Mouse (Mus musculus): ENCODE results near the gene Aire.

Aire gene

DNA sequence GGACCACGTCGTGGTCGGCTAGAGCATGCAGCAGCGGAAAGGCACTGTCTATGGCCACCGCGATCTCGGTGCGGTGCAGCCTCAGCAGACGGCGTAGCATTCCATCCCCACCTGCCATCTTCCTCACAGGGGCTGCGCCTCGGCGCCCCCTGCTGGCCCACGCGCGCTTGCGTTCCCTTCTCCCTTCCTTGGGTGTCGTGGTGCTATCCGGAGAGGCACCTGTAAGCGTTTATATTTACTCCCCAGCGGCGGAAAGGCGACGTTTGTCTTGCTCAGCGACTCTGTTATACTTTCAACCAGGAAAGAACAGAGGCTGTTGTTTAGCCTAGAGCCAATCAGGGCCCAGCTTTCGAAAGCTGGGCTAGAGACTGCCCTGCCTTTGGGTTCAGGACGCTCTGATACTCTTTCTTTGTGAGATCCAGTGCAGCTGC, at the start of gene Aire:
TSS of gene Aire (minus strand) at position 205 of the 431 bp plus-strand sequence.
- peak; percentile 55 to 71 for DNase-seq (ENCODE audit: low spot score in 2 of 2)

DNA sequence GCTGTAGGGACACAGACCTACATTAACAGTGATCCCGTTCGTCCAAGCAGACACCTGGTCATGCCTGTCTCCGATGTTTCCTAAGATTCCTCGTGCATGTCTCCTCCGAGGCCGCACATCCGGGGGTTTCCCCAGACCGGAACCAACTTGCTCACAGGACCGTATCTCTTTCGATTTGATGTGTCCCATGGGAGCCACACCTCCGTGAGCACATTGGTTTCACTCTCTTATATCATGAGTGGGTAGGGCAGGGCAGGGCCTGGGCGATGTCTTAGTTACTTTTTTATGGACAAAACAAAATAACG, 49.3 kb upstream of the Aire start:
- no peak for DNase-seq (ENCODE audit: low spot score in 2 of 2)

DNA sequence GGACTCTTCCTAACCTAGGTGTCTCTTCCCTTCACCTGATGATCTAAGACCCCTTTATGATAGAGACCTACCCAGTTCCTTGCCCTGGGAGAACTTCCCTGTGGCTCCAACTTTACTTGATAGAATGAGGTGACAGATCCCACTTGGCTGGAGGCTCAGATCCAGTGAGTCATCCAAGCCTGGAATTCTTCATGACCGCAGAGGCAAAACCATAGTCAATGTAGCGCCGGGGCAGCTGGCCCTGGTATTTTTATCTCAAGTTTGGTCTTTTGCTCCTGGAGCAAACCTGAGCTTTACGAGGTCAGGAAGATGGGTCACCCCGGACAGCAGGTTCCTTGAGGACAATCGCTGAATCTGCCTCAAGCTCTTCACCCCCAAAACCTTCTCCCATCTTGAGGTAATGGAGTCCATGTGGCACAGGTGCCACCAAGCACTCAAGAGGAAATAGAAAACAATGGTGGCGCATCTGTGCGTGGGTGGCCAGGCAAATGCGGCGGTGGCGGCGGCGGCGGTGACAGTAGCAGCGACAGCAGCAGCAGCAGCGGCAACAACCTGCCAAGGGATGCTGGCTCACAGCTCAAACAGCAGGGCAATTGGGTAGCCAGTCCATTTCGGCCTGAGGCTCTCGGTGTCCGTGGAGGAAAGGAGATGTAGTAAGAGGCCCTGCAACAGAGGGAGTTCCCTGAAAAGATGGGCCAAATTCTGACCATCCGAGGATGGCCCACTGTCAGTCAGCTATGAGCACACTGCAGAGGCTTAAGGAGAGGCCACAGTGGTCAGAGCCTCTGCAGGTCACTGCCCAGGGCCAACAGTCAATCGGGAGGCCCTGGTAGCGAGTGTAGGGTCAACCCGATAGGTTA, 48.7 kb upstream of the Aire start:
- no peak for DNase-seq (ENCODE audit: low spot score in 2 of 2)

DNA sequence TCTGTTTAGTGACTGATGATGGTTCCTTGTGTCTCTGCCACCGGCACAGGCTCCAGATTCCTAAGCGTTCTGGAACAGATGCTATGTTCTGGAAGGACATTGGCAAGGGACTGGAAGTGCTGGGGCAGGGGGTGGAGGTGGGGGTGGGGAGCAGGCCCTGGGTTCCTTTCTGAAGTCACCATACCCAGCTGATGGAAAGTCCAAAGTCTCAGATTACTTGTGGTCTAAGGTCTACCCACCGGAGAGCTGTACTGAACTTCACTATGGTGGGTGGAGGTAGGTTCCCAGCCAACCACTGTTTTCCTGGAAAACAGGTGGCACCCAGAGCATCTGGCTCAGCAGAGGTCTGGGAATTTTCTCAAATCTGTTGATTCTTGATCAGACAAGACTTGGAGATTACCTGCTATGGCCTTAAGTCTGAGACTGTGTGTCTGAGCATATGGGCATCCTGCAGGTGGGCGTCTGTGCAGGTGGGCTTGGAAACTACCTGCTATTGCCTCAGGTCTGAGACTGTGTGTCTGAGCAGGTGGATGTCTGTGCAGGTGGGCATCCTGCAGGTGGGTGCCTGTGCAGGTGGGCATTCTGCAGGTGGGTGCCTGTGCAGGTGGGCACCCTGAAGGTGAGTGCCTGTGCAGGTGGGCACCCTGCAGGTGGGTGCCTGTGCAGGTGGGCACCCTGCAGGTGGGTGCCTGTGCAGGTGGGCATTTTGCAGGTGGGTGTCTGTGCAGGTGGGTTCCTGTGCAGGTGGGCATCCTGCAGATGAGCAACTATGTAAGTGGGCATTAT, 47.5 kb upstream of the Aire start:
- no peak for DNase-seq (ENCODE audit: low spot score in 2 of 2)

DNA sequence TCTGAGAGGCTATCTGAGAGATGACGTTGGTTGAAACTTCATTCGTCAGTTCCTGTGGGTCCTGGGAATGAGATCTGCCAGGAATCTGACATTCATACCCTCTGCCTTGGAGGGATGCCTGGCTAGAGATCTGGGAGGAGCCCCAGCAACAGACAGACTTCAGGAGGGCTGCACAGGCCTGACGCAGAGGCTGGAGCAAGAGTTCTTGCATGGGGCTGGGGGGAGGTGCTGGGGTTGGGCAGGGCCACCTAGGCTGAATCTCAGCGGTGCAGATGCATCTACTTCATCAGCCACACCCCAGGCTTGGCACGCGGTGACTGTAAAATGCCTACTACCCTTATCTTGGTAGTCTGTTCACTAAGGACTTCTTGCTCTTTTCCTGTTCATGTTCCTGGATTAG, 46.8 kb upstream of the Aire start:
- no peak for DNase-seq (ENCODE audit: low spot score in 2 of 2)

DNA sequence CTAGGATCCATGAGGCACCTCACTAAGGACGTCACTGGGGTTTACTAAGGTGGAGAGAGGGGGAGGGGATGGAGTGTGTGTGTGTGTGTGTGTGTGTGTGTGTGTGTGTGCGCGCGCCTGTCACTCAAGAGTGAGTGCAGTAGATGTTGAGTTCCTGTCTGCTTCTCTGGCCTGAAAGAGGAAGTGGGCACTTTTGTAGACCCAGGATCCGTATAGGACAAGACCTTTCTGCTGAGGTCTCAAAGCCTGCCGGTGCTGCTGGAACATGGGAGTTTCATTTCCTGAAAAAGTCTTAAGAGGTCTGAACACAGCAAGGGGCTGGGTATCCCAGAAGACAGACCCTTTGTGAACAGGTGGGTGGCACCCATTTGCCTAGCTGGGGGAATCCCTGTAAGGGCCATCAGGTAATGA, 43.7 kb upstream of the Aire start:
- peak; percentile 29 to 55 for DNase-seq (ENCODE audit: low spot score in 2 of 2)

DNA sequence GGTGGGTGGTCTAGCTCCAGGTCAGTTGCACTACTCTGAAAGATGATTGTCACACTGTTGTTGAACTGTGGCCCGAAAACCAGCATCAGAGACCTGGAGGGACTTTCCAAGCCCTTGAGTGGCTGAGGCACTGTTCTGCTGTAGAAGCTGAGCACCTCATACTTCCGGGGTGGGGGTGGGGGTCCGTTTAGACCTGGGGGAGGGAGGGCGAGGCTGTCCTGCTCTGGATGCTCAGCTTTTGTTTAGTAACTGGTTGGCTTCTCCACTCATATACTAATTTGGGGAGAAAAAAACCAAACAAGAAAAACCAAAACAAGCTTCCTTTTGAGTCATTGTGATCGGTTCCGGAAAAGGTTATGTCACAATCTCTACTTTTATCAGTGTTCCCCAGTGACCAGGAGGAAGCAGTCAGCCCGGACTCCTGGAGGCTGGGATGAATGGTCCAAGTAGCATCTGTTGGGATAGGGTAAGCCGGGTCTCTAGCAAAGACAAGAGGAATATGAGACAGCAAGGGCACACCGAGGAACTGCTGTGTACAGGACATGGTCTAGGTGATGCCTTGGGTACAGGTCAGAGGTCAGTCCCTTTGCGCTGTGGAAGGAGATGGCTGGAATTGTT, 43.1 kb upstream of the Aire start:
- no peak for DNase-seq (ENCODE audit: low spot score in 2 of 2)

DNA sequence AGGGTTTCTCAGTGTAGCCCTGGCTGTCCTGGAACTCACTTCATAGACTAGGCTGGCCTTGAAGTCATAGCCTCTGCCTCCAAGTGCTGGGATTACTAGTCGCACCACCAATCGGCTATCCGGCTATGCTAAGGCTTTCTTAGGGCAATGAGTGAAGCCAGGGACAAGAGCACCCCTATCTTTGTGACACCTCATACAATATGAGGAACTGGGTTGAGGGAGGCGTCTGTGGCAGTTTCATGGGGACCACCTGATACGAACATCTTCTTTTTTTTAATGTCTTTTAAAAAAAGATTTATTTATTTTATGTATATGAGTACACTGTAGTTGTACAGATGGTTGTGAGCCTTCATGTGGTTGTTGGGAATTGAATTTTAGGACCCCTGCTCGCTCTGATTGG, 42.3 kb upstream of the Aire start:
- no peak for DNase-seq (ENCODE audit: low spot score in 2 of 2)

DNA sequence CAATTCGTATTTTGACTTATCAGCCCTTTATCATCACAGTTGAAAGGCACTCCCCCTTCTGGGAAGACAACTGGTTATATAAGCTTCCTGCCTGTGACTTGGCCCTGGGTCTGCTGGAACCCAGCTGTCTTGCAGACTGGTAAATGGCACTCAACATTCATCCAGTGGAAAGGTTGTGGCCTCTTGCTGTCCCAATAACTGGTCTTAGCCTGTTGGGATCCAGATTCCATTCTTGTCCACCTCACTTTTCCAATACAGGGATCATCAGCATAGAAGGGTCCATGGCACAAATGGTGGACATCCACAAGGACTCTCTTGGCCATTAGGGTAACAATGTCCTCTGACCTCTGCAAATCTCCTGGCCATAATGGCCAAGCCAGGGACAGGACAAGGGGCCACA, 40.7 kb upstream of the Aire start:
- DNase-seq (ENCODE audit: low spot score in 2 of 2): no peak

DNA sequence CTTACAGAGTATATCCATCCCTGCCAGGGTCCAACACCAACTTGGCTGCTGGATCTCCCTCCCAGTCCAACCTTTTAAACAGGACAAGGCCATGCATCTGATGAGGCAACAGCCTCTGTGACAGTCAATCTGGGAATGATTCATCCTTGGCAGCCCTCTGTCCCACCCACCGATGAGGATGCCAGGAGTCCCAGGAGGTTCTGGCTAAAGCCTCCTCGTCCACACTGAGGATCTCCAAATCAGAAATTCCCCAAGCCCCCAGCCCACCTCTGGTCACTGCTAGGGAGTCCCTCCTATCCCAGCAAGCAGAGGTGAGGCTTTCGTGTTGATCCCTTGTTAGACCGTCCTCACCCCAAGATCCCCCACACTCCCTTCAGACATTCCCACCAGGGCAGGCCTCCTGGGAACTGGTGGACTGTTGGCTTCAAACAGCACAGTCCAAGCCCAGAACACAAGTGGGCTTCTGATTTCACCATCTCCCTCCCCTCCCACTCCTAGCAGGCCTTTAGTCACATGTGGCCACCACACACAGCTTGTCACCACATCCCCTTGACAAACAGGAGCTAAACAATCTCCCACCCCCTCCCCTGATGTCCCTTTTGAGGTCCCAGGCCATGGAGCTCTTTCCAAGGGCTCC, 36.7 kb upstream of the Aire start:
- DNase-seq (ENCODE audit: low spot score in 2 of 2): no peak

DNA sequence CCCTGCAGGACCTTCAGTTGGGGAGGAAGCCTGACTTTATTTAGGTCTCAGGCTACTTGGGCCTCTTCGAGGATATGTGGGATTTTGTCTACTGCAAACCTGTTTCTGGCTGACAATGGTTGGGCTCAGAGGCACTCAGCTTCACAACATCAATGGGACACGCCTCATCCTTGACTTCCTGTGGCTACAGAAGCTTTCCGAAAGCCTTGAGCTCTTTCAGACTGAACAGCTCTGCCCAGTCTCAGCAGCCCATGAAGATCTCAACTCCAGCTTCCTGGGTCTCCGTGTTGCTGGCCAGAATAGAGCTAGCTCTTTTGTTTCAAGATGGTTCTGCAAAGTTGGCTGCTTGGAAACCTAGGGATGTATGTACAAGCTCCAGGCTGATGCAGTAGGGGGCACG, 34.9 kb upstream of the Aire start:
- no peak for DNase-seq (ENCODE audit: low spot score in 2 of 2)

DNA sequence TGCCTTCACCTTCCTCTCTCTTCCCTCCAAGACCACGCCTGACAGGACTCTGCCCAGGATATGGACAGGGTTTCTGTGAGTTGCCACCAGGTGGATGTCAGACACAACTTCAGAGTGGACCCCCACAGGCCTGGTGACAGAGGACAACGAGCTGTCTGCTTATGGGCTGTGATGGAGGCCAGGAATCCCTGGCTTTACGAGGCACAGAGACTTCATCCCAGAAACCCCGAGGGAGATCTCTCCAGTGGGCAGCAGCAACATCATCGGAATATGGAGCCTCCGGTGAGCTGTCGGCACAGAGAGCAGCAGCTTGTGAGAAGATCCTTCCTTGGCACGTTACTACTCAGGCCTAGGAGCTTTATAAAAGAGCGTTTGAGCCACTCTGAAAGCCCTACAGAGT, 34.5 kb upstream of the Aire start:
- DNase-seq (ENCODE audit: low spot score in 2 of 2): no peak

DNA sequence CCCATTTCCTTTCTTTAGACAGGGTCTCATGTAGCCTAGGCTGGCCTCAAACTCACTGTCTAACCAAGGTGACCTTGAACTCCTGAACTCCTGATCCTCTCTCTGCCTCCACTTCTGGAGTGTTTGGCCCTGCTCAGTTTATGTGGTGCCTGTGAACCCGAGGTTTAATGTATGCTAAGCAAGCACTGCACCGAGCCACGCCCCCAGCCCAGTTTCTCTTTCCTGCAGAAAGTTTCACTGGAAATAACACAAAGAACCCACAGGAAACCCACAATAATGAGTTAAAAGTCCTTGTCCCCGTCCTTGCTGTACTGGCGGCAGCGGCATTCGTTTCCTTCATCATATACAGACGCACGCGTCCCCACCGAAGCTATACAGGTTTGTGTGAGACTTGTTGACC, 31.6 kb upstream of the Aire start:
- no peak for DNase-seq (ENCODE audit: low spot score in 2 of 2)

DNA sequence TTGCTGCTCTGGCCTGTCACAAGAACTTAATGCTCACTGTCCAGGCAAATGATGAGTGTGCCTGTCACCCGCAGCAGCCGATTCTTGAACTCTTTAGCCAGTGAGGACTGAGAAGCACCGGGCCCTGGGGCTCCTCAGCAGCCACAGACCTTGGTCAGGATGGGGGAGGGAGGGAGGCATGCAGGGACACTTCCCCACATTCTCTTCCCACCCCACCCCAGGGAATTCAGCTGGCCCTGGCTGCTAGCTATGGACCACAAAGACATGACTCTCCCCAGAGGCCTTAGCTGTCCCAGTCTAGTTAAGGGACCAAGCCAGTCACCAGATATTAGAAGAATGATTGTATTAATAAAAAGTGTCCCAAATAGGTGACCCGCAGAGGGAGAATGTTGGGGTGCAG, 30.7 kb upstream of the Aire start:
- no peak for DNase-seq (ENCODE audit: low spot score in 2 of 2)

DNA sequence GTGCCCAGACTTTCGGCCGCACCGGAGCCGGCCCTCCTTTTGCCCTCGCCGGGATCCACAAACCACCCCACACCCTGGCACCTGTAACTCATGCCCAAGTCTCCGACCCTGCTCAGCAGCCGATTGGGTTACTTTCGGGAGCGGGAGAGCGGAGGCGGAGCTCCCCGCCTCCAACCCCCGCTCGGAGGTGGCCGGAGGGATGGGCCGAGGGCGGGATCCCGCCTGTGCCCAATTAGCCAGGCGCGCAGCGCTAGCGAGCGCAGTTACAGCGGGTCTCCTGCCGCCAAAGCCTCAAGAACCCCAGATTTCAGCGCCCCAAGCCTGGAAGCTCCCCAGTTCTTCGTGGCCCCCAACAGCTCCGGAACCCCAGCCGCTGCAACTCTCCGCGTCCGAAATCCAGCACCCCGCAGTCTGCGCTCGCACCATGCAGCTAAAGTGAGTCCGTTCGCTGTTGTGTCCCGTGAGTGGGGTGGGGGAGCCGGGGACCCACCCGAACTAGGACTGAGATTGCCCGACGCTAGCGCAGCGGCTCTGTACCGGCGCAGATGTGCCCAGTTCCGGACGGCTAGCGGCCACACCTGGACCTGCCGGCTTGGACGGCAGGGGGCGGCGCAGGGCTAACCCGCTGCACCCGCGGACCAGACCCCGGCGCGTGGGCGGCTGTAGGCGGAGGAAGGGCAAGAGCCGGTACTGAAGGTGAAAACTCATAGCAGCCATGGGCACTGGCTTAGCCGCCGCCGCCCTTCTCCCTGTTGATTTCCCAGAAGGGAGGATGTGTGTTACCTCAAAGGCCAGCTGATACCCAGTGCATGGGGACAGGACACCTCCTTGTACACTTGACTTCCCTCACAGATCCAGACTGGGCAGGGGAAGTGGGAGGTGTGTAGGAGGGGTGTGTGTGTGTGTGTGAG, 25.9 kb upstream of the Aire start, which contains the start of gene Icosl:
TSS of gene Icosl (plus strand) at position 202 of the 911 bp plus-strand sequence.
- DNase-seq (ENCODE audit: low spot score in 2 of 2): peak; percentile 51 to 65

DNA sequence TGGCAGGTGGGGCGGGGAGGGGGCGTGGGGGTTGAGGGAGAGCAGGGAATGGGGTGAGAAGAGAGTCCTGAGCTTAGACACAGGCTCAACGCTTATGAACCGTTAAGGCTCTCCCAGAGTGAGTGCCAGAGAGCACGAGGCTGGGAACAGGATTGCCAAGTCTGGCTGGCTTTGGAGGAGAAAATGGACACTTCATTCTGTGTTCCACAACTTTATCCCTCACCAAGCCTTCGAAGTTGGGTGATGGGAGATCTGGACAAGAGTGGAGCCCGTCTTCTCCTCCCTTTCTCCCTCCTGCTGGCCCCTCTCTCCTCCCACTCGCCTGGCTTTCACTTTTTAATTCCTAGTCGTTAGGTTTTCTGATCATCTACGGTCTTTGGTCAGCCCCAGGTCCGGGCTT, 25.1 kb upstream of the Aire start:
- DNase-seq (ENCODE audit: low spot score in 2 of 2): no peak

DNA sequence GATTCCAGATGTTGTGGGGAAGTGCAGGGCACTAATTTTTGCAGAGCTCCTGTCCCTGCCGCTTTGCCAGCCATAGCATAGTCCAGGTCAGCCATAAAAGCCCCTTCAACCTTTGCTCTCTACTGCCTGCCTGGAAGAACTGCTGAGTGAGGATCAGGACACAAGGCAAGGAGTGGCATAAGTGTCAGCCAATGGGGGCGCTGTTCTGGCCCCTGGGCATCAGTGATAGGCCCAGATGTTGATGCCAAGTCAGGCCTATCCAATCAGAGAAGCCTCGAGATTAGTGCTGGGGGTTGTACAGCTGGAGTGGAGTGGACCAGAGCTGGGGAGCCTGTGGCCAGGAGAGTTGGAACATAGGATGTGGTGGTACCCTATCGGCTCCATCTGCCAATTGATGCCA, 23.8 kb upstream of the Aire start:
- peak; percentile 27 to 41 for DNase-seq (ENCODE audit: low spot score in 2 of 2)

DNA sequence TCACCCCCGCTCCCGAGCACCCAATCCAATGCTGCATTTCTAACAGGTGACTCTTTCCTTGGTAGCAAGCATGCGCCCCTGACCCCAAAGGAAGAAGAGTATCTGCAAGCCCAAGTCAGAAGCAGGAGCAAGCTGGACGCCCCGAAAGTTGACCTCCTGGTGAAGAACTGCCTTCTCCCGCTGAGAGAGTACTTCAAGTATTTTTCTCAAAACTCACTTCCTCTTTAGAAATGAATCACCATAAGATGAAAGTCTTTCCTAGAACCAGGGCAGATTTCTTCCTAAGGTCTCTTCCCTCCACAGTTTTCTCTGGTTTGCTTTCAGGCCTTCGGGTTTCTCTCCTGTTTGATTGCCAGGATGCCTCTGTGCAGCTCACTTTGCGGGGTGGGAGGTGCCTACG, 19.7 kb upstream of the Aire start:
- no peak for DNase-seq (ENCODE audit: low spot score in 2 of 2)

DNA sequence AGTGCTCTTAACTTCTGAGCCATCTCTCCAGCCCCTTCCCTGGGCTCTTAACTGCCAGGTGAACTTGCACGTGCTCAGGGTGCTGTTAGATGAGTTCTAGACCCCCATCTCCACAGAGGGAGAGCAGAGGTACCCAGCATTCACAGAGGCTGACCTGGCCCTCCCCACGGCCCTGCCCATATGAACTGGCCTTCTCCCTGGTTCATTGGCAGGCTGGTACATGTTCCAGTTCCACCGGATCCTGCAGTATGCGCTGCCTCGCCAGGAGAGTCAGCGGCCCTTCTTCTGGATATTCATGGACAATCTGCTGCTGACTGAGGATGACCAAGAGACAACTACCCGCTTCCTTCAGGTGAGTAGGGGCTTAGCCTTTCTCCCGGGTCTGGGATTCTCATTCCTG, 13.6 kb upstream of the Aire start:
- no peak for DNase-seq (ENCODE audit: low spot score in 2 of 2)

DNA sequence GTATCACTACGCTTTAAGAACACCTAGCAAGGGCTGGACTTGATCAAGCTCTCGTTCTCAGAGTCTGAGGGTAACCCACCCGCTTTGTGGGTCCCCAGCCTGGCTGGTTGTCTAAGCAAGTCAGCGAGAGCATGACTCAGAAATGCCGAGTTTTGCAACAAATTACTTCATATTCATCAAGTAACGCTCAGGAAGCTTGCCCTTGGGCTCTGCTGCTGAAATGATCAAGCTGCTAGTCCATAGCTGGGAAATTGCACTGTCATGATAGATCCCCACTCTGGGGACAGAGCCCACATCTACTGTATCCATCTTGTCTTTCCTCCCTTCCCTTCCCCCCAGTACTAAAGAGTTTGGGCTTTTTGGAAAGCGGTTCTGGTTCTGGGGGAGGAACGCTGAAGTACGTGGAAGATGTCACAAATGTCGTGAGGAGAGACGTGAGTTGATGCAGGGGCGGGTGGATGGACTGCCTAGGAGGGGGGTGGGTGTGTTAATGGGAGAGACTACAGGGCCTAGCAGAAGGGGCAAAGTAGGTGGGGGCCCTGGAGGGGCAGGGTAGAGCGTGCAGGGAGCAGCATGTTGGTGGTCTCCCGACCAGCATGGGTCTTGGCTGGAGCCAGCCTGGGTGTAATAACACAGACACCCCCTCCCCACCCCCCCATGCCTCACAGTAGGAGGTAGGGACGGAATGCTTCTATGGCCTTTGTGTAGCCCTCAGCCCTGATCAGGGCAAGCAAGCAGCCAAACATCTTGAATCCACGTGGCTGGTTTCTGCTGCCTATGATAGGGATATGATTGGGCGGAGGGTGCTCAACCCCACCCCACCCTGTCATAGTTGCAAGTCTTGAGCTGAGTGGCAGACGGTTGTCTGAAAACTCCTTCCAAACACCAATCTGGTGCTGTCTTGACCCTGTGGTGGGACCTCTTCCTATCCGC, 11.5 kb upstream of the Aire start:
- DNase-seq (ENCODE audit: low spot score in 2 of 2): no peak
